Mouse (Mus musculus): ENCODE data around the gene Chrm4.

The Chrm4 gene

GRCm38 (mm10) chr2:91926949-91927348 is at the start of gene Chrm4:
Gene Chrm4 (plus strand): TSS chr2:91927249.
- DNase-seq = no peak

DNA sequence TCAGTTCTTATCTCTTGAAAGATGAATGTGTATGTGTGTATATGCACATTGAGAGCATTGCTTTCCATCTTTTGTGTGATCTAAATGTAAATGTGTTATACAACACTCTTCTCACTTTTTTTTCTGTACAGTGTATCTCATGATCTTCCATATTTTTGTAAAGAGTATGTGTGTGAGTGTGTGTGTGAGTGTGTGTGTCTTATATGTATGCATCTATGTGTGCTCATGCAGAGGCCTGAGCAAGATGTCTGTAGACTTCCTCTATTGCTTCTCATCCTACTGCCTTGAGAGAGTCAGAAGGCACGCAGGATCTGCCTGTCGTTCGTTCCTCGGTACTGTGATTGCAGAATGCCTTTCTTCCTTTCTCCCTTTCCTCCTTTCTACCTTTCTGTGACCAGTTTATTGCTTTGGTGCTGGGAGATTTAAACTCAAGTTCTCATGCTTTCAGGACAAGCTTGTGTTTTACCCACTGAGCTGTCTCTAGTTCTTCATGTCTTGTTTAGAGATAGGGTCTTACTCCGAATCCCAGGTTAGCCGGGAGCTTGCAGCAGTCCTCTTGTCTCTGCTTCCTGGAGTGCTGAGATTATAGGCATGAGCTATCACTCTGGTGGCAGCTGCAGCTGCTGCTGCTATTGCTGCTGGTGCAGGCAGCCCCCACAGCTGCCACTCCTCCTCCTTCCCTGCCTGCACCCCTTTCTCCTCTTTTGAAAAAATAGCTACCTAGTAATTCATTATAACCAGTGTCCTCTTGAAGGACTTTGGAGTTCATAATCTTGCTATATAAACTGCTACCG is 48.5 kb upstream of the Chrm4 start:
- no peak for DNase-seq

- peak; percentile 25 to 30 for DNase-seq
Measured at GRCm38 (mm10) chr2:91883961-91884360, 43.1 kb upstream of the Chrm4 start.

DNA sequence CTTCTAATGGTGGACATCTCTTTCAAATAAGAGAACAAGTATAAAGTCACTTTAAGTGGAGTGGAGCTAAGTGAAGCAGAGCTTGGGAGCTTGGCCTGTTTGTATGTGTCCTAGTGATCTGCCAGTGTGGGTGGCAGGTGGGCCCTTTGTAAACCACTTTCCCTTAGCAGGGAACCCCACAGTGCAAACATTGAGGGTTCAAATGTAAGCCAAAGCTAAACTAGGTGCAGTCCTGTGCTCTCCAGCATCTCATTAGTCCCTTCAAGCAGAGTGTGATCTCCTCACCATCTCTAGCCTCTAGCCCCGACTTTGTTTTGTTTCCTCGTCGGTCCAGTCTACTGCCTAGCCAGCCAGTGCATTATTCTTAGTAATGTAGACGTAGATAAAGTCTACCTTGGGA is 42.4 kb upstream of the Chrm4 start:
- no peak for DNase-seq

- DNase-seq = no peak
Measured at GRCm38 (mm10) chr2:91894716-91895115, 32.3 kb upstream of the Chrm4 start.

GRCm38 (mm10) chr2:91895401-91895800 is 31.6 kb upstream of the Chrm4 start:
- DNase-seq = no peak

DNA sequence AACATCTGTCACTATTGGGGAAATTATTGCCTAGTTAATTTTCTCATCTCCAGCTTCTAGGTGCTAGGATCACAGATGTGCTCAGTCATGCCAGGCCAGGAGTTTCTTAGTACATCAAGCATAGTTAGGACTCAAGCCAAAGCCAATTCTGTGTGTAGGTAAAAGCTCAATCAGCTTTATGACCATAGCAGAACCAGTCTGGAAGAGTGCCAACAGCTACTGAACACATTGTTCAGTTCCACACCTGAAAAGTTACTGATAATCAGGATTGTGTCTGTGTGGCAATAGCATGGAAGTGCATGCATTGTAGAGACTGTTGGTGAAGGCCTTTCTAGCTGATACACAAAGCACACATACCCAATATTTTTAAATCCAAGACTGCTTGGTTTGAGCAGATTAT is 29.1 kb upstream of the Chrm4 start:
- DNase-seq = no peak

- no peak for DNase-seq
Measured at GRCm38 (mm10) chr2:91899141-91899540, 27.9 kb upstream of the Chrm4 start.

DNA sequence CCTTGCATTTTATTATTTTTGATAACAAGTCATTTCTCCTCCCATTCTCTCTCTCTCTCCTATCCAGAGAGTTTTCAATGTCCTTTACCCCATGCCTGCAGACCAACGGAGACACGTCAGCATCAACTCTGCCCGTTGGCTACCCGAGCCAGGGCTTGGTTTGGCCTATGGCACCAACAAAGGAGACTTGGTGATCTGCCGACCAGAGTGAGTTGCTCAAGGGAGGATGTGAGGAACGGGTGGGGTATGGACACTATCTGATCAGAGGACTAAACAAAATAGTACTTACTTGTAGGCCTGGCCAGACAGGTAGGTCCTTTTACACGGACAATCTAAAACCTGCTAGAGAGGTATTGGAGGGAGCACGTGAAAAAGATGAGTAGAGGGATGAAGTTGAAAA is 26.6 kb upstream of the Chrm4 start:
- DNase-seq = no peak

- DNase-seq = peak; percentile 64 to 67
Measured at GRCm38 (mm10) chr2:91902336-91902735, 24.7 kb upstream of the Chrm4 start.

DNA sequence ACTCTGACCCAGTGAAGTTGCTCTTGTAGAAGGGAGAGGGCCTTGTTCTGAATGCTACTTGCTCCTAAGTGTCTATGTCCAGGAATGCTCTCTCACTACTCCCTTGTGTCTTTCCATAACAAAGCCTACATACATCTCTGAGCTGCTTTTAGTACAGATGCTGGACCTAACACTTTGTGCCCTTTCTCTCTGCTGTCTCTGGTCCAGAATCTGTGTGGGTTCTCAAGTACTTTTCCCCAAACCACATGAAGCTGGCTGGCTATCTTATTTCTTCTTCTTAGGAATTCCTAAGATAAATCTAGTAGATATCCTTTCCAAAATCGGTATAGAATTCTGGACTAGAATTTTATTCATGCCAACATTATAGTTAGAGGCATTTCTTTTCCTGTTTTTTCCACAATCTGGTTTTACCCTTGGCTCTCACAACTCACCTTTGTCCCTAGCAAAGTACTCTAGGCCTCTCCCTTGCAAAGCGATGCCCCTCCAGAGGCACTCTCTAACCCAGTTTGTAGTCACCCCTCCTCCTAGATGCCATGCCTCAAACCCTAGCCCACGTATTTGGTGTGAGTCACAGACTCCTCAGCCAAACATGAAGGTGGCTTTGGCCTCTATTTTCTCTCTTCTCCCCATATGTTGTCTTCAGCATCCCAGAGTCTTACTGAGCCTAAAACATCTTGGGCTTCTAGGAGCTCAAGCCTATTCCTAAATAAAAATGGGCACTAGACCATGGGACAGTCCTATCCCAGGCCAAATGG is 23.7 kb upstream of the Chrm4 start:
- DNase-seq = no peak

- DNase-seq = peak; percentile 33 to 40
Measured at GRCm38 (mm10) chr2:91904618-91905307, 22.3 kb upstream of the Chrm4 start.

DNA sequence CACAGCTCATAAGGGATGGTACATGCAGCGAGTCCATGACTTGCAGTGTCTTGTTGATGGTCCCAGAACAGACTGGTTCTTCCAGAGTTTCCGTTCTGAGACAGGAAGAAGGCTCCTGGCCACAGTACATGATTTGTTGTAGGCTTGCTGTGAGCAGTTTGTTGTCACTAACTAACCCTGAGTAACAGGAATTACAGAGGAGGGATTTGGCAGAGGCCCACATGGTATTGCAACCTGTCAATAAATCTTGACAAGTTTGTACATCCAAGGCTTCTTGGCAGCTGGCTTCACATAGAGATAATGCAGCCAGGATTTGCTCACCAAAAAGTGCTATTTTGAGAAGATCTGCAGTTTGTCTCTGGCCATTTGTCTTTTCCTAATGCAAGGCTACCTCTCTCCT is 20.9 kb upstream of the Chrm4 start:
- DNase-seq = no peak

- DNase-seq = no peak
Measured at GRCm38 (mm10) chr2:91912616-91913015, 14.4 kb upstream of the Chrm4 start.

- DNase-seq = no peak
Measured at GRCm38 (mm10) chr2:91913328-91914110, 13.5 kb upstream of the Chrm4 start.

GRCm38 (mm10) chr2:91916346-91916977 is 10.6 kb upstream of the Chrm4 start:
- no peak for DNase-seq

DNA sequence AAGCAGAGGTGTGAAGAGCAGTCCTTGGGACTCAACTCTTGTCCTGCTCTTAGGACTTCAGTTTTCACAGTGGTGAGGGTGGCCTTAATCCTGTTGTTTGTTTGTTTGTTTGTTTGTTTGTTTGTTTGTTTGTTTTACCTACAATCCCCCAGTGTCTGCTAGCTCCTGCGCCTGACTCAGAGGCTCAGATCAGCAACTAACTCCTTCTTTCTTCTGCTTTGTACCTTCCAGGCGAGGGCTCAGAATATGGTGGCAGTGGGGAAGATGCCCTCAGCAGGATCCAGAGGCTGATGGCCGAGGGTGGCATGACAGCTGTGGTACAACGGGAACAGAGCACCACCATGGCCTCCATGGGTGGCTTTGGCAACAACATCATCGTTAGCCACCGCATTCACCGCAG is 10.0 kb upstream of the Chrm4 start:
- DNase-seq = no peak

DNA sequence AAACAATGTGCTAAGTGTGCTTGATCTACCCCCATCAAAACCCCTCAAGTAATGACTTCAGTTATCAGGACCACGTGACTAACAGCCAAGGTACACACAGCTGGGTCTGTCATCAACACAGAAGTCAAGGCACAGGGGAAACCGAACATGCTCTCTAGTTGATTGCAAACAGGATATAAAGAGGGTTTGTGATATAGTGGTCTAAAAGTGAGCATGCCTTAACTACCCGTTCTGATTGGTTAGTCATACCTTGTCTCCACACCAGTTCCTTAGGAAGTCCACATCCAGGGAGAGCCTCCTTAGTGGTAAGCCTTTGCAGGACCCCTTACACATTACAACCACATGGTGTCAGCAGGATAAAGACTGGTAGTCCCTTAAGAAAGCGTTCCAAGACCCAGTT is 6.9 kb upstream of the Chrm4 start:
- no peak for DNase-seq

DNA sequence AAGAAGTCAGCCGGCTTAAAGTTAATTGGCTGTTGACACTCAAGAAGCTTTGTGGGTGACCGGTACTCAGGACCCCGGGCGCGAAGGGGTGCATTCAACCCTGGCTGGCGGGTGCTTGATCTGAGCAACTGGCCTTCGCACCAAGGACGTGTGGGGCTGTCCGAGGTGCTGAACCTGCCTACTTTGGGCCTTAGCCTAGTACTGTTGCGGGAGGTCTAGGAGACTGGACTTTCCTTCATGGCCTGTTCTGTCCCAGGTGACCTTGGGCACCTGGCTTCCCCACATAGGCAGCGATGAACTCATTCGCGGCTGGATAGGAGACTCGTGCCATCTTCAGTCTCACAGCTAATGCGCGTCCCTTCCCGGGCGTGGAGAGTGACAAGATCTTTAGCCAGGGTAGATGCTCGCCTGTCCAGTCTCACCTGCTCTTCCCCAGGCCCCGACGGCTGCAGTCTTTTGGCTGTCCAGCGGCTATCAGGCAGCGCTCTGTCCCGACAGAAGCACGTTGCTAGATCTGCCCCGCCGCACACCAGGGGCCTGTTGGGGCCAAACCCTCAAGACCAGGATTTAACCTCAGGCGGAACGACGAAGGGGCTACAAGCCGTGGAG is 5.8 kb upstream of the Chrm4 start:
- peak; percentile 14 to 18 for DNase-seq

- DNase-seq = peak; percentile 41 to 61
Measured at GRCm38 (mm10) chr2:91921790-91922570, 5.1 kb upstream of the Chrm4 start.
